Mouse (Mus musculus) bone marrow macrophage, adult 2 months (primary cell): ENCODE results near the gene Ldb1. TPM values are rescaled to one million over a fixed set of nuclear protein-coding genes. Genes with fewer than 3 reads are reported as not detected.

ENCODE experiments used
- H3K27ac ChIP-seq: 2 replicates; pipeline ENCODE4 v1.5.1; 2012; ENCODE audit warnings: low read depth, low read length; ENCODE audit not compliant: insufficient read depth
- H3K4me1 ChIP-seq: 2 replicates; pipeline ENCODE4 v1.6.1; 2012; ENCODE audit warnings: low read length; ENCODE audit not compliant: control insufficient read depth, insufficient read depth
- H3K4me3 ChIP-seq: 2 replicates; pipeline ENCODE4 v1.5.1; 2012; ENCODE audit warnings: mild to moderate bottlenecking, low read length, moderate library complexity; ENCODE audit not compliant: insufficient read depth
- CTCF ChIP-seq: IDR thresholded peaks from 2 replicates; pipeline ENCODE4 v1.5.1; 2012; ENCODE audit warnings: low read depth, mild to moderate bottlenecking, low read length, moderate library complexity
- POLR2A ChIP-seq: IDR thresholded peaks from 2 replicates; pipeline ENCODE4 v1.6.1; 2012; ENCODE audit warnings: mild to moderate bottlenecking, low read depth, low read length, borderline replicate concordance
- polyA plus RNA-seq: library from polyadenylated mRNA; stranded (reverse); fragments of >200 nt; gene quantifications from 2 replicates; pipeline ENCODE4 v1.2.4, GENCODE M21; 2012; ENCODE audit not compliant: missing spikeins, insufficient read depth, insufficient read length

Ldb1 gene
- 103 and 106 TPM in 2 replicates for polyA plus RNA-seq

- H3K27ac ChIP-seq = peak within 1 kb of the TSS; percentile 80
- H3K4me1 ChIP-seq = peaks cover 35% of the 10 kb centered on the region
- H3K4me3 ChIP-seq = peak within 1 kb of the TSS; percentile 85
- TF ChIP-seq POLR2A (no peak), CTCF (no peak)
Measured at GRCm38 (mm10) chr19:46044993-46045695, at the start of gene Ldb1. Gene Ldb1 (minus strand): TSS chr19:46045214.

- Histone ChIP-seq H3K27ac (no peak overlapping the region), H3K4me1 (no peaks in the 10 kb centered on the region), H3K4me3 (no peak overlapping the region)
- no peak for TF ChIP-seq CTCF
- TF ChIP-seq POLR2A = no peak
Measured at GRCm38 (mm10) chr19:46094144-46094543, 49.1 kb upstream of the Ldb1 start.

- Histone ChIP-seq H3K27ac (no peak overlapping the region), H3K4me1 (no peaks in the 10 kb centered on the region), H3K4me3 (no peak overlapping the region)
- no peak for TF ChIP-seq POLR2A
- no peak for TF ChIP-seq CTCF
Measured at GRCm38 (mm10) chr19:46091641-46092040, 46.6 kb upstream of the Ldb1 start.

GRCm38 (mm10) chr19:46087871-46088270 is 42.9 kb upstream of the Ldb1 start:
- Histone ChIP-seq H3K4me3 (no peak overlapping the region), H3K27ac (no peak overlapping the region), H3K4me1 (no peaks in the 10 kb centered on the region)
- no peak for TF ChIP-seq POLR2A
- no peak for TF ChIP-seq CTCF

GRCm38 (mm10) chr19:46086337-46086736 is 41.3 kb upstream of the Ldb1 start:
- Histone ChIP-seq H3K27ac (no peak overlapping the region), H3K4me3 (no peak overlapping the region)
- TF ChIP-seq POLR2A = no peak
- TF ChIP-seq CTCF = no peak

GRCm38 (mm10) chr19:46085185-46085584 is 40.2 kb upstream of the Ldb1 start:
- TF ChIP-seq CTCF (no peak), POLR2A (no peak)
- no peaks in the 10 kb centered on the region for H3K4me1 ChIP-seq
- H3K27ac ChIP-seq = no peak overlapping the region
- no peak overlapping the region for H3K4me3 ChIP-seq

More at GRCm38 (mm10) chr19:46086337-46086736, 41.3 kb upstream of the Ldb1 start:
- H3K4me1 ChIP-seq = no peaks in the 10 kb centered on the region

- Histone ChIP-seq H3K4me3 (no peak overlapping the region), H3K27ac (no peak overlapping the region), H3K4me1 (peaks cover 4% of the 10 kb centered on the region)
- TF ChIP-seq CTCF (no peak), POLR2A (no peak)
Measured at GRCm38 (mm10) chr19:46078535-46078934, 33.5 kb upstream of the Ldb1 start.

- peak within 1 kb of the TSS; percentile 58 for H3K27ac ChIP-seq
- H3K4me1 ChIP-seq = peaks cover 4% of the 10 kb centered on the region
- TF ChIP-seq POLR2A = no peak
- no peak for TF ChIP-seq CTCF
- peak within 1 kb of the TSS; percentile 78 for H3K4me3 ChIP-seq
Measured at GRCm38 (mm10) chr19:46075616-46076607, 30.9 kb upstream of the Ldb1 start, which contains the start of gene Nolc1. Gene Nolc1 (plus strand): TSS chr19:46075863.

- Histone ChIP-seq H3K27ac (no peak overlapping the region), H3K4me1 (peaks cover 4% of the 10 kb centered on the region), H3K4me3 (no peak overlapping the region)
- TF ChIP-seq CTCF = no peak
- TF ChIP-seq POLR2A = no peak
Measured at GRCm38 (mm10) chr19:46074266-46074665, 29.3 kb upstream of the Ldb1 start.
